In the genomic region with DNA sequence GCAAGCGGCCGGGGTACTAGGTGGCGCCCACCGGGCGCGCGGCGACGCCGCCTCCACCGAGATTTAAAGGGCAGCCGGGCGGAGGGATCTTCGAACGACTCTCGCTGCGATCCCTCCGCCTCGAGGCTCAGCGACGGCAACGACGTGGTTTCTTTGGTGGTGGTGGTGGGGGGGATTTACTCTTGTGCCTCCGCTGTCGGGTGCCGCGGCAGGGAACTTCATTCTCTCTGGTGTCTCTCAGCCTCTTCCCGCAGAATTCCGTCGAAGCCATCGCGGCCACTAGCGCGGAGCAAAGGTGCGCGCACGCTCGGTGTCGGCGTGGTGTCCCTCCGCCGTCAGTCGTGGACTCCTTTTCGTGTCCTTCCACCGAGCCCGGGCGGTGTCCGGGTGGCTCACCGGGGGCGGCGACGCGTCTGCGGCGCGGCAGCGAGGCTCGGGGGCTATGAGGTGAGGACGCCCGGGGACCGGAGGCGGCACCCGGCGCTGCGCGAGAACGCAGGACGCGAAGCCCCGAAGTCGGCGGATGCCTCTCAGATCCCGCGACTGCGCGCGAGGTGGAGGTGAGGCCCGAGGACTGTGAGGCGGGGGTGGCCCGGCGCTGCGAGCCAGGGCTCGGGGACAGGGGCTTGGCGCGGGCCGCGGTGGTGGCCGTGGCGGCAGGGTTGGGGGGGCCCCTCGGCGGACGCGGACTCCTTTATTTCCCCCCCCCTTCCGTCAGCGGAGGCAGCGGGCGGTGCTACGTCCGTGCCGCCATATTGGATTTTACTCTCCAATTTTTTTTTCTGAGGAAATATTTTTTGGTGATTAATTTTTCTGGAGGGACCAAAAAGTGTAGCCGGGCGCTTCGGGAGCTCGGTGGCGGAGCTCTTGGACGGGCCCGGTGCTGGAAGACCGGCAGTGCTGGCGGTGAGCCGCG, we compare ENCODE assay signal across 8 mouse cellular contexts. TPM values are rescaled to one million over a fixed set of nuclear protein-coding genes. Genes with fewer than 3 reads are reported as not detected.
DNase-seq lines count a peak whose midpoint lies in the region; ATAC-seq and TF ChIP-seq lines count a peak whose summit lies in the region.

No protein-coding gene starts in this region.

- H3K27ac ChIP-seq in hindbrain, embryonic 14.5 days: peak overlapping the region; percentile 100

- H3K36me3 ChIP-seq in hindbrain, embryonic 14.5 days (replicated peaks; ENCODE audit: control insufficient read depth, insufficient read depth): no peaks in the 10 kb centered on the region; the same call in 1 of the 2 replicates

- peak overlapping the region; percentile 100 for H3K4me3 ChIP-seq in hindbrain, embryonic 14.5 days (replicated peaks; ENCODE audit: low read length)

- peak overlapping the region; percentile 100 for H3K9ac ChIP-seq in hindbrain, embryonic 14.5 days

- CTCF ChIA-PET in Patski (lab: Charles Lee): no interaction called here

- peak; percentile 41 for ATAC-seq in Patski
- peak; percentile 53 for ATAC-seq in hindbrain, embryonic 14.5 days (ENCODE audit: low FRiP score)

- peaks cover 14% of the 10 kb centered on the region for H3K27me3 ChIP-seq in Patski
- H3K27me3 ChIP-seq in hindbrain, embryonic 14.5 days (ENCODE audit: control insufficient read depth, insufficient read depth, low read length): no peaks in the 10 kb centered on the region

- in situ Hi-C loops in Patski (cut with MboI; ENCODE audit: low pct_unique_long_range_greater_than_20kb): no loop called here

- WGBS in hindbrain, embryonic 14.5 days: under 1% methylated on average over 102 of the region's 111 CpGs

- TF ChIP-seq CTCF in Patski (IDR thresholded peaks at IDR 0.05): no peak

- DNase-seq in Patski (ENCODE audit: low read depth, low spot score): peak; percentile 68
- DNase-seq in cerebellum, postnatal 14 days: peak; percentile 93 to 94
- peak; percentile 79 to 81 for DNase-seq in frontal cortex, postnatal 25 days (ENCODE audit: low spot score in 2 of 2)
- peak; percentile 92 for DNase-seq in hindbrain, embryonic 14.5 days (ENCODE audit: low spot score)
- DNase-seq in layer of hippocampus, postnatal 36 days: peak; percentile 85 to 89
- peak; percentile 82 for DNase-seq in lung, postnatal 25 days (ENCODE audit: low spot score)
- peak; percentile 89 for DNase-seq in retina, adult 2 months (ENCODE audit: low read depth, low spot score)
- peak; percentile 89 for DNase-seq in thymus, postnatal 25 days

- H3K4me2 ChIP-seq in hindbrain, embryonic 14.5 days (replicated peaks): peak overlapping the region; percentile 73

- H3K9me3 ChIP-seq in hindbrain, embryonic 14.5 days (ENCODE audit: control insufficient read depth, low read length): no peaks in the 10 kb centered on the region

- H3K4me1 ChIP-seq in hindbrain, embryonic 14.5 days (replicated peaks; ENCODE audit: control insufficient read depth, insufficient read depth, low read length): peaks cover 24% of the 10 kb centered on the region

- POLR2A ChIA-PET in Patski (lab: Charles Lee): interaction anchor here (0.7 to 2.1 kb wide), 8 partner anchors 9 to 739 kb away, joined by 3 to 12 read pairs (median 3); partner anchors contain the start of gene Chka

RNA-seq across cellular contexts. Expression of gene Kmt5b, which starts 0.8 kb away (rescaled TPM):
- 35.0 TPM for polyA plus RNA-seq in Patski (2021)
- 56.9 and 57.9 TPM in 2 replicates for polyA plus RNA-seq in hindbrain, embryonic 14.5 days (2014; fragmentation: Nextera tagmentation; extraction: Ambion mirVana)
- total RNA-seq in layer of hippocampus, postnatal 36 days (2021): 10 to 100 TPM; 56.6 to 60.1 TPM

RNA-seq across cellular contexts. Expression of gene 1810055G02Rik, which starts 59.9 kb away (rescaled TPM):
- polyA plus RNA-seq in Patski (2021): 58.9 TPM
- polyA plus RNA-seq in hindbrain, embryonic 14.5 days (2014; fragmentation: Nextera tagmentation; extraction: Ambion mirVana): 34.0 and 38.1 TPM in 2 replicates
- 10 to 100 TPM; 22.4 to 28.7 TPM for total RNA-seq in layer of hippocampus, postnatal 36 days (2021)

Comparison
In these comparisons a context has a peak if more than half of its experiments do, and no peak if none do; other contexts are left out.
1. Peak in every context shown above with its lines: DNase-seq, ATAC-seq, H3K4me3 ChIP-seq and H3K27ac ChIP-seq.